Mouse (Mus musculus) regulatory T cell (primary cell): ENCODE data around the gene Rgs13.

ENCODE experiments used
- in situ Hi-C: fragments of 300-600 bp; cut with MboI, MseI; formaldehyde crosslinking; loops from one replicate; pipeline ENCODE4 v1.15.1; 2025; ENCODE audit warnings: high pct_unique_total_duplicates

The Rgs13 gene

DNA sequence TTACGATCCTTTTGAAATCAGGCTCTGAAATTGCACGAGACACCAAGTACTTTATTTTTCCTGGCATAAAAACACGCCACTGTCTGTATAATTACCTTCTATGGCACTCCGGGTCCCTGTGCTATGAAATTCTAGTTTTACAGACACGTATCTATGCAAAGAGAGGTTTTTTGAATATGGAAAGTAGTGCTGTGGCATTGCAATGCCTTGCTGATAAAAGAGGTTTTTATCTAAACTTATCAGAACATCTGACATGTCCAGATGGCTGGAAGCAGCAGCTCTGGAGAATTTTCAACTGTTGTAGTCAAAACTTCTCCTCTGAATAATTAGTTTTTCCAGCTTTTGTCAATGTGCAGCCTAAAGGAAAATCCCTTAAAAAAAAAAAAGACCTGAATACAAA is at the start of gene Rgs13:
TSS of gene Rgs13 (minus strand) at position 207 of the 400 bp plus-strand sequence.
- in situ Hi-C loops: loop anchor here (25.0 kb wide), 1 partner anchor 365 kb away; no protein-coding TSS in a partner anchor

DNA sequence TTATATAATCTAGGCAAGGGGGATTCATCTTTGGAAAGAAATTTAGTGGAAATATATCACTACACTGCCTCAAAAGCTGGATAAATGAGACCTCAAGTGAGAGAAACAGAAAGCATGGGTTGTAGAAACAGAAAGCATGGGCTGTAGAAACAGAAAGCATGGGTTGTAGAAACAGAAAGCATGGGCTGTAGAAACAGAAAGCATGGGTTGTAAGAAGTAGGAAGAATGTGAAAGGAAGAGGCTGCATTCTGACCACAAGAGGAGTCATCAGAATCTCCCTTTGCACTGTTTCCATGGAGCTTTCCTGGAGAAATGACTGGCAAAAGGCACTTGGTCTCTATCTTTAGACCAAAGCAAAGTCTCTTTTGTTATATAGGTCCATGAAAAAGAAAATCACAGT is 38.1 kb upstream of the Rgs13 start:
- in situ Hi-C loops: no loop called here

DNA sequence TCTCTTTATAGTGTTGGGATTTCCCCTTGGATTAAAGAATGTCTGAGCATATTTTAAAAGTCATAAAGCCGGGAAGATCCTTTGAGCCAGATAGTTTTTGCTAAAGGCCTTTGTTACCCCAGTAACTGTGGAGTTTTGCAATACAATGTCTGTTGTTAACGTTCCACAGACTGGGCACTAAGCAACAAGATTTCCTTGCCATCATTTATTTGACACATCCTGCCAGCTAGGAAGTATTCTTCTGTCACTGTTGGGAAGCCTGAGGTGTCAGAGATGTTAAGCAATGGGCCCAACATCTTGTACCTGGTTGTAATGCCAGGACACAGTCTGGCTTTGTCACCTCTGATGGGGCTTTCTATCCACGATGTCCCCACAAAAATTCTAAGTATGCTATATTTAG is 33.7 kb upstream of the Rgs13 start:
- in situ Hi-C loops: no loop called here

DNA sequence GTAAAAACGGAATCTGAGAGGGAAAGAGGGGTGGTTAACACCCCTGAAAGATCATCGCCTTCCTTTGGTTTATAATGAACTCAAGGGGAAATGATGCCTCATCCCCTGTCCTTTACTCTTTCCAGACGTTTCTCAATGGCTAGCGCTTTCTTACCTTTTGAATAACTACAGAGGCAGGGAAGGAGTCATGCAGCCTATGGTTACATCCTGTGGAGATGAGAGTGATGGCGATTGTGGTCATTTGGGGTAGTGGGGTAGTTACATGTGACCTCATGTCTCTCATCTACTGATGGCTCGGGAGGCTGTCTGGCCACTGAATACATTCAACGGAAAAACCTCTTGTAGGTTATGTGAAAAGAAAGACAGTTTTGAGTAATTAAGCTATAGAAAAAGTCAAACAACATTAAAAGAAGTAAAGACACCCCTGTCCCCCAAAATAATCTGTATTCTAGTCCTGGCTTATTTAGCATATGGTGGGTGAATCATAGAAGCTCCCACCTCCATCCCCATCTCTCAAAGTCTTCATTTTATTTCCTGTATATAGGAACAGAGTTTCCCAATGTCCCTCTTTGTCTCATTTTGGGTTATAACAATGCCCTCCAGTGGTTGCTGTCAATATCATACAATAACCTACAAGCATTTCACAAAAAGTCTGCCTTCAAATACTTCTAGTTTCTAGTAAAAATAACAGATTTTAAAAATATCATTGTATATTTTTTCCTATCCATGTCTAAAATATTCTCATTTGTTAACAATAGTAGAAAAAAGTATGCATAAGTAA is 29.3 kb upstream of the Rgs13 start:
- in situ Hi-C loops: no loop called here

DNA sequence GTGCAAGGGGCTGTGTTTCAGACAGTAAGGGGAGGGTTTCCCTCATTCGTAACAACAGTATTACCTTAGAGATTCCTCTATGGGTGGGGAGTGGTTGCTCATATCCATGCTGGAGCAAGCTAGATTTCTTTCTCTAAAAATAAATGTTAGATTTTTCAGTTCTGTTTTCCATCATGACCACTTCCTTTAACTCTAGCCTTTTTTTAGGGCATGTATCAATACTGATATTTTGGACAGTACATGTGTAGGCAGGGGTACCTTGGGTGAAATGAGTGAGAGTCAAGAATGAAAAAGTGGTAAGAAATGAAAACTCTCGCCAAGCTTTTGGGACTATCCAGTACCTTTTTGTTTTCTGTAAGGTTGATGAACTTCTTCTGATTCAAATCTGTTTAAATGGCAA is 27.6 kb upstream of the Rgs13 start:
- in situ Hi-C loops: loop anchor here (5.0 kb wide), 1 partner anchor 33 kb away; no protein-coding TSS in a partner anchor

DNA sequence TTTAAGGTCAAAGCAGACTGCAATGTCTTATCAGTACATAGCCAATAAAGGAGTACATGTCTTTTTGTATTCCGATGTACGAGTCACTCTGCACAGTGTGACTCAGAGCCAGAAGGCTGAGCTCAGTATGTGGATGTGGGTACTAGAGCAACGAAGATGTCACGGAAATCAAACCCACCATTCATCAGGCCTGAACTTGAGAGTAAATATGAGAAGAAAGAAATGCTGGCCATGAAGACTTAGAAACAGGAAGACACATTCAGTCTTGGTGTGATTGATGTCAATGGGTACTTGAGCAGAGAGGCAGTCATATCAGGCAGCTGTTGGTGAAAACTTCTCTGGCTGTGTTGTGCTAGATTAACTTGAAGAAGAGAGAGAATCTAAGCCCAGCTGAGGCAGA is 25.8 kb upstream of the Rgs13 start:
- in situ Hi-C loops: loop anchor here (5.0 kb wide), 1 partner anchor 34 kb away; no protein-coding TSS in a partner anchor

DNA sequence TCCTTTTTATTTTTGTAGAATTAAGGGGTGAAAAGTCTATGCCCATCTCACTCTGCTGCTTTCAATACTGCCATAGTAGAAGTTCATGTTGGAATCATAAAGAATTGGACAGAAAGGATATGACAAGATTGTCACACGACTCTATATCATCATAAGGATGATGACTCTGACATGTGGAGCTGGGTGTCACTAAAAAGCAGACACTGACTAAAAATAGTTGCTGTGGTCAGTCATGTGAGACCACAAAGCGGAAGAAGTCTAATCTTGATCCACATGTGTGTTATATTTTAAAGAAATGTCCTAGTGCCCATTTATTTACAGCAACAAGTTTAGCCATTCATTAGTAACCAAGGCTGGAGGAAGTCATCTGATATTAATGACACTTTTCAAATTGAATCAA is 23.3 kb upstream of the Rgs13 start:
- in situ Hi-C loops: loop anchor here (5.0 kb wide), 1 partner anchor 37 kb away; no protein-coding TSS in a partner anchor

DNA sequence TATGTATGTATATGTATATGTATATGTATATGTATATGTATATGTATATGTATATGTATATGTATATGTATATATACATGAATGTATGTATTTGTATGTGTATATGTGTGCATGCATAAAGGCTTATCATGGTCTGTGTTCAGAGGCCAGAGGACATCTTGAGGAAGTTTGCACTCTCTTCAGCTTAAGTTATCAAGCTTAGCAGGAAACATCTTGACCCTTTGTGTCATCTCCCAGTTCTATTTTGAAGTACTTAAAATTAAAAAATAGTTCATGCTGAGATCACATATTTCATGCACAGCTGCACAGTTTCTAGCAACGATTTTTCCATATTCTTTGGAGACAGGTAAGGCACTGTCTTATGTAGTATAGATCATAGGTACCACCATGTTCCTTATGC is 22.4 kb upstream of the Rgs13 start:
- in situ Hi-C loops: loop anchor here (5.0 to 25.0 kb wide), 2 partner anchors 178 to 387 kb away; no protein-coding TSS in a partner anchor

DNA sequence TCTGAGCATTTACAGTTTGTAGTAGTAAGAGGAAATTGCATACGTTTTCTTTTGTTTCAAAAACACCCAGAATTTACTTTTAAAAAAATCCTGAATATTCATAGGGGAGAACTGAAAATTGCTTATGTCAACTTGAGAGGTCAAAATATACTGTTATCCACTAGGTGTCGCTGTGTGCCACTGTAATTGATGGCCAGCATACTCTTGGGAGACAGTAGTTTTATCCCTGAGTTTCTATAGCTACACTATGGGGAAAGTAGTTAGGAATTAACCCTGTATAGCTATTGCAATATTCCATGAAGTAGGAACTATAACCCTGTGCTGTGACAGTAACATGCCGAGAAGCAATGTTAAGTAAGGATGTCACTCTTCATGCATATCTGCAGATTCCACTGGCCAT is 20.5 kb upstream of the Rgs13 start:
- in situ Hi-C loops: loop anchor here (5.0 to 25.0 kb wide), 2 partner anchors 180 to 385 kb away; no protein-coding TSS in a partner anchor

DNA sequence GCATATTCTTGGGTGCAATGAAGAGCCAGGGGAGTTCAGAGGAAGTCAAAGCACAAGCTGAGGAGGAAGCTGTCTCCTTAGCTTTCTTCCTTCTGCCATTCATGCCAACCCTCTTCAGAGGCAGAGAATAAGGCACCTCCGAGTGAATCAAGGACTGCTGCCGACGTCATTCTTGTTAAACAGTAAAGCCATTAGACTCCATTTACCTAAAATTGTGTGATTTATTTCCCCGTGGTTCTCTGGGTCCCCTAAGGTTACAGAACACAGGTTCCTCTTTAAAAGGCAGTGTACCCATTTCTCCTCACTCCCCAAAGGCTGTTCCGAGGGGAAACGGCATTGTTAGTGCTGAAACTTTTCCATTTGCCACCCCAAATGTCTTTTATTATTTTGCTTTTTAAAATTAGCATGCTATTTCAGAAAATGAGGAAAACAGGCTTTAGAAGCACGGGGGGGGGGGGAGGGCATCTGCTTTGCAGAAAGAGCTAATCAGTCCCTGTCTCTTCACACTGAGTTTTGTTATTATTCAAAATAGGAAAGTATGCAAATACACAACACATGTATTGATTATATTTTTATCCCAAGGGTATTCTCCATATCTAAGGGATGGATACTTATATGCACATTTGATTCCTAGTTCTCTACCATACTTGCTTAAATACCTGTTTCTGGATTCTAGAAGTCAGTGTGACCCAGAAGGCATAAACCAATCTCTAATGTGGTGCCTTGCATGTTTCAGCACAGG is 9.7 kb upstream of the Rgs13 start:
- in situ Hi-C loops: loop anchor here (25.0 kb wide), 1 partner anchor 375 kb away; no protein-coding TSS in a partner anchor

DNA sequence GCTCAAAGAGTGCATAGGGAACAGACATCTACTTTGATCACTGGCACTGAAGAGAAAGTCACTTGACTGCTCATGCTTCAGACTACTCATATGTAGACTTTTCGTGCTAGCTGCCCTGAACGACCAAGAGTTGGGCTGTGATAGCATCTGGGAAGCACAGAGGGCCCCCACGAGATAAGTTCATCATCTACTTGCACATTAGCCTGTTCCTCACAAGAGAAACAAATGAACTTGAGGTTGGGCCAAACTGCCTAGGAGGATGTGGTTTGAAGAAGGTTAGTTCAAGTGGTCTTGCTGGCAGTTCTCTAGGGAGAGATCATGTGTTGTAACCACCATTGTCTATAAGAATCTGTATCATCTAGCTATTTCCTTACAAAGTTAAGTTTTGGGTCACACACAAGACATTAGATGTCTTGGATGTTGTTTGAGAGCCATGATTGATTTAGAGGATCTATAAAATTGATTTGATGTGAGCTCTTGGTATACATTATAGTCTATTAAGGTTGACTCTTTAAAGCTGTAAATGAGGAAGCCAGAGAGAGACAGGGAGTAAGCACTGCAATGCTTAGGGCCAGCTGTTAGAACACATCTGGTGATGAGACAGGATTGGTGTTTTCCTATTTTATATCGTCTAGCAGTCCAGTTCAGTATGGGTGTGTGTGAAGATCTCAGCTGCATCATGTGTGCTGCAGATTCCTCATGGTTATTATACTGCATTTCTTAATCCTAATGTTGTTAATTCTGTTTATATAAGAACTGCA is 8.0 kb upstream of the Rgs13 start:
- in situ Hi-C loops: loop anchor here (25.0 kb wide), 1 partner anchor 373 kb away; no protein-coding TSS in a partner anchor

DNA sequence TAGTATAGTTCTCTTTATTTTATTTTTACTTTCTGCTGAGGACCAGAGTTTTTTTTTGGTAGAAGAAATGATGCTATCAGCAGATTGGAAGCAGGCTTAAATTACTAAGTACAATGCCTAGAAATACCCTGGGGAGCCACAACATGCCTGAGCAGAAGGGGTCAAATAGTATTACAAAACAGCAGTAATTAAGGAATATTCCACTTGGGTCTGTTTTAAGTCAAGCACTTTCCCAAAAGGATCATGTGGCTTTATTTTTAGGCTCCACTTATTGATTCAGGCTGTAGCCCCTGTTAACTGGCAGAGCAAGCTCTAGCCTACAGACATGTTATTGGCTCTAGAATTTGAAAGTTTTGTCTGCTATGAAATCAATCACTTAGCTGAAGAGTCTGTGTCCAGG is 6.5 kb upstream of the Rgs13 start:
- in situ Hi-C loops: loop anchor here (25.0 kb wide), 1 partner anchor 371 kb away; no protein-coding TSS in a partner anchor

DNA sequence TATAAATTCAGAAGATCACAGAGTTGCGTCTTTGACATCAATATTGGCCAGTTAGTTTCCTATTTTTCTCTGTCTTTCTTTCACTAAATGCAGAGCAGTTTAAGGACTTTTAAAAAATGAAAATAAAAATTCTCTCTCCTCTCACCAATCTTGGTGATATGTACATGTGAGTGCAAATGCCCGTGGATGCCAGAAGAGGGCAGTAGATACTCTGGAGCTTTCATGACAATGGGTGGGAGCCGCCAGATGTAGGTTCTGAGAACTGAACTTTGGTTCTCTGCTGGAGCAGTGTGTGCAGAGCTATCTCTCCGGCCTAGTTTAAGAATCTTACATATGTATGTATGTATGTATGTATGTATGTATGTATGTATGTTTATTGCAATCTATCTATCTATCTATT is 2.4 kb upstream of the Rgs13 start:
- in situ Hi-C loops: loop anchor here (25.0 kb wide), 1 partner anchor 367 kb away; no protein-coding TSS in a partner anchor

DNA sequence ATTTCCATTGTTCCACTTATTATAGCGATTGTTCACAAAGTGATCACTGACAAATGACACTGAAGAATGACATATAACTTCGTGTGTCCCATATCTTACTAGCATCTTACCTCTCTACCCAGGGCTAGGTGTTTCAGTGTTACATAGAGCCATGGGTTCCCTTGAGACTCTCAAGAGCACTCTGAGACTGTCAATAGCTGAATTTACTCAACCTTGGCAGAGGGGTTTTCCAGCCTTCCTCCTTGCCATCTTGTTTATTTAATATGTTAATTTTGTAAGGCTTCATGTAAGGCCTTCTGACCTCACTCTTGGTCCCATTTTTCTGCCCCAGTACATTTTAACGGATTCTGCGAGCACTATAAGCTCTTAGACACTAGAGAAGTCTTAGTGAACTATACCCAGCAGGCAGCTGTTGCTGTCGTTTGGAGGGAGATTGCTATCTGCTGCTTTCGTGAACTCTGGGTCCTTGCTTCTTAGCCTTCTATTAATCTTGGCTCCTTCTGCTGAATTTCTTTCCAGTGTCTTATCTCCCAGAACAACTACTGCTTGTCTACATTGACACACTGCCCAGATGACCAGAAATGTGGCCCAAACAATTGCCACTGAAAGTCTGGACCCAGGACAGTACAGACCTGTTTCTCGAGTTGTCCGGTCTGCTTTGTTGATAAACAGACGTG is 1.2 kb upstream of the Rgs13 start:
- in situ Hi-C loops: loop anchor here (25.0 kb wide), 1 partner anchor 366 kb away; no protein-coding TSS in a partner anchor

DNA sequence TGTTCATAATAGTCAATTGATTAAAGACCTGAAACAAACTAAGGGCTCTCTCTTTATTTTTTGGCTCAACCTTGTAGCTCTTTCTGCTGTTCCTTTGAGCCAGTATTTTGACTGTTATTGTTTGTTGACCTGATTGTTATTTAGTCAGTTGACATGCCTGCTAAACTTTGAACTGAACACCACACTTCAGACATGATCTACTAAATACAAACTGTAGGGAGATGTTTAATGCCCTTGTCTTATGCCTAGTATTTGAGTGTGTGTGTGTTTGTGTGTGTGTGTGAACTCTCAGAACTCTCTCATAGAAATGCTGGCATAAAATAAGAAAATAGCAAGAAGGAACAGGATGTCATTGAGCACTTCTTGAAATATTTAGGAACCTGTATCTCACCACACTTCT is 448 bp upstream of the Rgs13 start:
- in situ Hi-C loops: loop anchor here (25.0 kb wide), 1 partner anchor 365 kb away; no protein-coding TSS in a partner anchor

DNA sequence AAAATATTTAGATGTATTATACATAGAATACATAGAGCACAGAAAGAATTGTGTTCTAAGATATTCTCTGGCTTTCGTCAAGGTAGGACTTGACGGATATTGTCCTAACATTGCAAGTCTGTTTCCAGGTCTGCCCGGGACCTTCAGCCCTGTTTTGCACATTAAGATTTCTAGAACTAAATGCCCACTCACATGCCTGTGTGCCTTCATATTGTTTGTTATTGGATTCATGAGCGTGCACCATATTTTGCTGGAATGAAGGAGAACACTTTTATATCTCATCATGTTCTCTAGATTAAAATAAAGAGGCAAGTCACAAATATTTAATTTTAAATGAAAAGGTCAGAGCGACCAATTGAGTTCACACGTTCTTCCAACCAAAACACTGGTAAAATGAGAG is 2.4 kb downstream of the Rgs13 start:
- in situ Hi-C loops: loop anchor here (25.0 kb wide), 1 partner anchor 362 kb away; no protein-coding TSS in a partner anchor

DNA sequence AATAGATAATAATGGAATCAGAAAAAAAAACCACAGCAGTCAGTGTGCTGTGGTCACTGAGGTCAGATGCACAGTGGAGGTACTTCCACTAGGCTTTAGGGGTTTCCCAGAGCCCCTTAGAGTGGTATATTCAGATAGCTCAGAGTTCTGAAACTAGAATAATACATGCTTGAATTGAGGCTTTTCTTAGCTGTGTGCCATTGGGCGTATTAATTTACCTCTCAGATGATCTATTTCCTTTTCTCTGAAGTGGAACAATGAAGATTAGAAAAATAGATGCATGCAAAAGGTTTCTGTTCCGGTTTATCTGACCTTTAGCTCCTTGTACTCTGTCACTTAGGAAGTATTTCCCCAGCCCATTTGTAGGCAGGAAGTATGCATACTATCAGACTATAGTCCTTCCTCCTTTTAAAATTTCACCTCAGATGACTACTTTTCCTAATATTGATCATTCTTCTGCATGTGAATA is 3.6 kb downstream of the Rgs13 start:
- in situ Hi-C loops: no loop called here

DNA sequence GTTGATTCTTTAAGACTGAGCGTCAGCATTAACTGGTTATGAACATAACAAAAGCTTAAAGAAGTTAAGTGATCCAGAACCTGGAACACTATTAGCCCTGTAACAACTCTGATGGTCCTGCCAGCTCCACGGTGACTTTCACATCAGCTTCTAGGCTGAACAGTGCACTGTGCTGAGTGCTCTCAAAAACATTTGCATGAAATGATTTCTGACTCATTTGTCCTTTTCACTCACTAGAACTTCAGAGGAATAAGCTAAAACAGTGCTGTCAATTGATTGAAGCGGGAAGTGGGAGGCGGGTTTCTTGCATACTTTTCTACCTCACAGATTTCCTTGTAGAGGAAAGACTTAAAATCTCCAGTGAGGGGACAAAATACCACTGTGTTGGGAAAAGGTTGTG is 8.3 kb downstream of the Rgs13 start:
- in situ Hi-C loops: no loop called here

DNA sequence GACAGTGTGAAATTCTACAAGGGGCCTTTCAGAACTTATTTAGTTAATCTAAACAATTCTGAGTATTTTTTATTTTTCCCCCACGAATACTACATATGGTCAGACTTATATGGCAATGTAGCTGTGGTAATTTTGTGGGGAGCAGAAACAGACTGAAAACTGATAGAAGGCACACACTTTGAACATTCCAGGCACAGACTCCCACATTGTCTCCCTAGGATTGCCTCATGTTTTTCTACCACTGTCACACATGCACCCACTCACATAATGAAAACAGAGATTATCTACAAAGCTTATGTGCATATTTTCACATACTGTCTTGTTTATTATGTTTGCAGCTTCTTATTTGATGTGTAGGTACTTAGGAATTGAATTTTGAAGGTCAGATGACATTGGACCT is 9.4 kb downstream of the Rgs13 start:
- in situ Hi-C loops: no loop called here

DNA sequence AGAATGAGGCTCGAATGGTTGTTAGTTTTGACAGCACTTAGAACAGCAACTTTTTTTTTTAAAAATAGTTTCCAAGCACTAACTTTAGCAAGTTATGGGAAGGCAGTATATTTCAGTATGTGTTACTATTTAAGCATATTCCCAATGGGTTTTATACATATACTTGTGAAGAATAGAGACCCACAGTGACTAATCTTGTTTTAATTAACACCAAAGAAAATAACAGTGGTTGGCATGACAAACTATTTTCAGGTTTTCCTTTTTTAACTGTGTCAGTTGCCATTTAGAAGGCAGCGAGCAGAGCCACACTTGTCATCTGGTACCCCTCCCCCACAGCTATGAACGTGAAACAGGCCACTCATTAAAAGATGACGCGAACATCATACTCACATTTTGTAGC is 10.3 kb downstream of the Rgs13 start:
- in situ Hi-C loops: no loop called here

DNA sequence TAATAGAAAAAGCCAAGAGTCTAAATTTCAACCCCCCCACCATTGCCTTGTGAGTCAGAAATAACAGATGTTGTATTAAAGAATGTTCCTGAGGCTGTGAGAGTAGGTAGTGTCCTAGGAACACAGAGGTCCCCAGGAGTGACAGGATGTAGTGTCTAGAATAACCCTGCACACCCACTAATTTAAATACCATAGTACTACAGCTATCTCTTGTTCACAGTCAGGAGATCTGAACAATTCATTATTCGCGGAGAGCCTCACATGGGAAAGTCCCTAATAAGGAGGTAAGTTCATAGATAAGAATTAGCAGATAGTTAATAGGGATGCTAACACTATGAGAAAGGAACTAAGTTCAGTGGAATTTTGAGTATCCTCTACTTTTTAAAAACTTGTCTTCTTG is 10.9 kb downstream of the Rgs13 start:
- in situ Hi-C loops: no loop called here
